Mouse (Mus musculus) neural tube, embryonic 10.5 days (tissue): ENCODE measurements around the gene Myo6.
A peak's percentile ranks its signal among the peaks of the same experiment; 100 is the strongest.
"Not testable (repeated sequence)": the region's sequence is repeated elsewhere in the genome, so short reads cannot be mapped to it uniquely, and the experiment has no call there.

Experiments used
- DNase-seq: peaks from one replicate; pipeline ENCODE4 v3.0.0-alpha.2; 2017; ENCODE audit warnings: low spot score; ENCODE audit errors: extremely low spot score

Myo6 gene

DNA sequence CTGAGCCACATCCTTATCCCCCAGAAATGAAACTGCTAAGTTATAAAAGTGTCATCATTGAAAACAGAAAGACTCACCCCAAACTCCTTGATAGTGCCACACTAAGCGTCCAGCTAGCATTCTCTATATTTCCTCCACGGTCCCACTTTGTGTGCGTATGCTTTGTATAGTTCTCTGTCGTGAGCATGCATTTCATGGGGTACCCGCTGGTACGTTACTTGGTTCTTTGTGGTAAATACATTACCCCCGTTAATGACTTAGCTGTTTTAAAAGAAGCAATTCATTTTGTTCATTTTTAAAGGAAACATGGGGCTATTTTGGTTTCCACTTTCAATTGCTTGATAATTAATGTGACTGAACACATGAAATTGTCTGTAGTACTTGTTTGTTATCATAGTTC lies 122.0 kb downstream of the Myo6 start:
- DNase-seq: no peak

DNA sequence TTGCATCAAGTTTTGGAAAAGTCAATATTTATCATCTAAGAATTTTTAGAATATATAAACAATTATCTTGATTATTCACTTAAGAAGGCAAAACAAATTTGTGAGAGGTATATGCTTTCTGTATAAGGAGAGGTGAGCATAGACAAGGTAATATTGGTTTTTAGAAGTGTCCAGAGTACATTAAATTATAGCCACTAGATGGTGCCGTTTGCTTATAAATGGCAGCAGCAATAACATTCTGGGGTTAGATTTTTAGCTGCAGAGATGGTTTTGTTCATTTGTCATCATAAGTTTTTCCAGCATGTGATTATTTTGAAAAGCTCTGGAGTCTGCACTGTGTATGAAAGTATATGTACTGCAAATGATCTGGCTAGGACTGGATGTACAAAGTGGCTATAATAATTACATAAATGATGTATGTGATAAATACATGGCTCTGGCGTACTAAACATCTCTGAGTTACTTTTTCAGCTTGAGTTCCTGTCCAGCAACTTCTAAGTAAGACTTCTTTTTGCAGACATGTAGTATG lies 128.3 kb downstream of the Myo6 start:
- DNase-seq: no peak

DNA sequence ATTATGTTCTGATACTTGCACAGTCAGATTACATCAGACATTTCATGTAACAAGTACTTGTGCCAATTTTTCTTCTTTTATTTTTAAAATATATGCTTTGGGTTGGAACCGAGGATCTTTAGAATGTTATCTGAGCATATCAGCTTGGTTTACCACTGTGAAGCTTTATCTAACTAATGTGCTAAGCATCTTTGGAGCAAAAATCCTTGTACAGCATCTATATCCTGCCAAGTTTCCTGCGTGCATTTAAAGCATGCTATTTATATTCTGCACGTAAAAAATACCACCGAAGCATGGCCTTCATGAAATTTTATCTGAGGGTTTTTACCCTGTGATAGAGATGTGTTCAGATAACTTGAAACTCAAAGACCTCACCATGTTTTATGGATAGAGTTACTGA lies 131.3 kb downstream of the Myo6 start:
- no peak for DNase-seq

DNA sequence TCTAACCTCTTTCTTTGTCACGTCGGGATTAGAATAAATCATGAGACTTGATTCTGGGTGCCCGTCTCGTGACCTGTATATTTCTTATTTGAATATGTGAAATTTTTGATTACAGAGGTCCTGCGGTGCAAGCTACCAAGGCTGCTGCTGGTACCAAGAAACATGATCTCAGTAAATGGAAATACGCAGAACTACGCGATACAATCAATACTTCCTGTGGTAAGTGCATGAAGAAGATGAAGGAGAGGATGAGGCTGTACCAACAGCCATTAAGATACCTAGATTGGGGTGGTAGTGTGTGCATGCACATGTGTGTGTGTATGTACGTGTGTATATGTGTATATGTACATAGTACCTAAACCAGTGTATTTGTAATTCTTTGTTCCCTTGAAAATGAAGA lies 134.2 kb downstream of the Myo6 start:
- DNase-seq: no peak

DNA sequence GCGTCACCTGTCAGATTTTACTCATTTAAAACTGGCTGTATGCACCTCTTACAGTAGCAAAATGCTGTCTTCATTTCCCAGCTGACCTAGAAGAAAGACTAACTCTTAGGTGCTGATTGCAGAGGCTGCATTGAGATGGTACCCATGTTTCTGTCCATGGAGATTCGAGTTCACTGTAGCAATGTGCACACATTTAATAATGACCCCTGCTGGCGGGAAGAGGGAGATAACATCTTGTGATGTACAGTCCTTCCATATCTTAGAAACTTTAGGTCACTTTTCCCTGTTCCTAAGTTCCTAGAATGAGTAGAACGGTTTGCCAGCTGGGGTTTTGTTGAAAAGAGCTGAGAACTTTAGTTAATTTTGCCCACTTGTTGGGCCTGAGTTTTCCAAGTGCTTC lies 138.7 kb downstream of the Myo6 start:
- no peak for DNase-seq

DNA sequence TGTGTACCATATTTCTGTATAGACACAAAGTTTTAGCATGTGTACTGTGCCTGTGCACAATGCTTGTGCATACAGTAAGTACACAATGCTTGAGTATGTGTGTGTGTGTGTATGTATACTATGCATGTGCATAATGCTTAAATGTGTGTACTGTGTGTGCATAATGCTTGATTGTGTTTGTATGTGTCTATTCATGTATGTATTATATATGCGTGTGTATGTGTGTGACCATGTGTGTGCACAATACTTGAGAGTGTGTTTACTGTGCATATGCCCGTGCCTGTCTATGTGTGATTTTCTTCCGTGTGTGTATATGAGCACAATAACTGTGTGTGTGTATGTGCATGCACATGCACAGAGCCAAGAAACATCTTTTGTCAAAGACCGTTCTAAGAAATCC lies 141.6 kb downstream of the Myo6 start:
- no peak for DNase-seq

DNA sequence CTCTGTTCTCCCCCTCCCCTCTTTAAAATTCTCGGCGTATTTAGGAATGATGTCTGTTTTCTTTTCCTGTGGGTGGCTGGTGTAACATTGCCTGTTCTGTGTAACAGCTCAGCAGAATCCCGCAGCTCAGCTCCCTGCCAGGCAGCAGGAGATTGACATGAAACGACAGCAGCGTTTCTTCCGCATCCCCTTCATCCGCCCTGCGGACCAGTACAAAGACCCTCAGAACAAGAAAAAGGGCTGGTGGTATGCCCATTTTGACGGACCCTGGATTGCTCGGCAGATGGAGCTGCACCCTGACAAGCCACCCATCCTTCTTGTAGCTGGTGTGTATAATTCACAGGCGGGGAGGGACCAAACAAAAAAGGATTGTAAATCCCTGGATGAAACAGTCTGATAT lies 142.0 kb downstream of the Myo6 start:
- no peak for DNase-seq

DNA sequence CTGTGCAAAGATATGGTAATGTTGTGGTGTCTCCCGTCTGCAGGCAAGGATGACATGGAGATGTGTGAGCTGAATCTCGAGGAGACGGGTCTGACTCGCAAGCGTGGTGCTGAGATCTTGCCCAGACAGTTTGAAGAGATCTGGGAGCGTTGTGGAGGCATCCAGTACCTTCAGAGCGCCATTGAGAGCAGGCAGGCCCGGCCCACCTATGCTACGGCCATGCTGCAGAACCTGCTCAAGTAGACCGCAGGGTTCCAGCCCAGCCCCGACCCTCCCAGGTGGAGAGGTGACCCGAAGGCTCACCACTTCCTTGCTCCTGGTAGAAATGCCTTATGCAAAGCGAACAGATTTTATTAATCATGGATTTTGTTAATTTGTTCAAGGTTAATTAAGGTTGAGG lies 142.8 kb downstream of the Myo6 start:
- DNase-seq: no peak

DNA sequence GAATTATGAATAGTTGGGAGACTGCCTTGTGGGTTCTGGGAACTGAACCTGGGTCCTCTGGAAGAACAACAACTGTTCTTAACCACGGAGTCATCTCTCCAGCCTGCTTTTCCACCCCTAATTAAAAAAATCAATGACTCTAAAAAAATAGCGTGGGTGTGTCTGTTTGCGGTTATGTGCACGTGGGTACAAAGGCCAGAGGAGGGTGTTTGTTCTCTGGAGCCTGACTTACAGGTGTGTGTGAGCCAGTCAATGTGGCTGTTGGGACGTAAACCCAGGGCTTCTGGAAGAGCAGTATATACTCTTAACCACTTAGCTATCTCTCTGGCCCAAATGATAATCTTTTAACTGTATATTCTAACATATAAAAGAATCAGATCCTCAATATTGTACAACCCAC lies 148.8 kb downstream of the Myo6 start:
- no peak for DNase-seq

DNA sequence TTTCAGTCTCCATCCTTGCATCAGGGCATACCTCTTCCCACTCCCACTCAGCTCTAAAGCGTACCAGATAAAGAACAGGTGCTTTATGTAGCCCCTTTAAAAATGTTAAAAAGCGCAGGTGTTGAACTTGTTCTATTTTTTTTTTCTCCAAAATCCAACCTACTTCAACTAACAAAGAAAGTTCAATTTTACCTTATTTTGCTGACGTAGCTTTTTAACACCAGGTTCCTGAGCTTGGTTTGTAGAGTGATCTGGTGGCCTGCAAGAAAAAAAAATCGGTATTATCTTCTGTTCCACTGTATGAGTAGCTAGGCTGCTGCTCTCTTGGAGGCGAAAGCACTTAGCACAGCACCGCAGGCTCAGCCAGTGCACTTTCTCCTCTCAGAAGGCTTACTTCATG lies 151.1 kb downstream of the Myo6 start:
- no peak for DNase-seq

DNA sequence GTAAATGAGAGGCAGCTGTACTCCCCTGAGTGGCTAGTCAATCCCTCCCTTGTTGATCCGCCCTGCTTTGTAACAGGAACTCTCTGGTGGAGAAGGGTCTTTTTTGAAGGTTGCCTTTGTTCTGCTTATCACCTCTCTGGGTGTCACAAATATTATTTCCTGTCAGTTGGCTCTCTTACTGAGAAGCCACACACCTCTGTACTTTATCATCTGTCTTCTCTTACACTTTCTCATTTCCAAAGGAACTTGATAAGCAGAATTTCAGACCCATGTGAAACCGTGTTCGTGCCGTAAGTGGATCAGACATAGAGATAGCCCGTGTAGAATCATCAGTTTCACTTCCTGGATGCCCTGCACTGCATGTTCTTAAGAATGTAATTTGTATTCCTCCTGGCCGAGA lies 153.2 kb downstream of the Myo6 start:
- DNase-seq: no peak

DNA sequence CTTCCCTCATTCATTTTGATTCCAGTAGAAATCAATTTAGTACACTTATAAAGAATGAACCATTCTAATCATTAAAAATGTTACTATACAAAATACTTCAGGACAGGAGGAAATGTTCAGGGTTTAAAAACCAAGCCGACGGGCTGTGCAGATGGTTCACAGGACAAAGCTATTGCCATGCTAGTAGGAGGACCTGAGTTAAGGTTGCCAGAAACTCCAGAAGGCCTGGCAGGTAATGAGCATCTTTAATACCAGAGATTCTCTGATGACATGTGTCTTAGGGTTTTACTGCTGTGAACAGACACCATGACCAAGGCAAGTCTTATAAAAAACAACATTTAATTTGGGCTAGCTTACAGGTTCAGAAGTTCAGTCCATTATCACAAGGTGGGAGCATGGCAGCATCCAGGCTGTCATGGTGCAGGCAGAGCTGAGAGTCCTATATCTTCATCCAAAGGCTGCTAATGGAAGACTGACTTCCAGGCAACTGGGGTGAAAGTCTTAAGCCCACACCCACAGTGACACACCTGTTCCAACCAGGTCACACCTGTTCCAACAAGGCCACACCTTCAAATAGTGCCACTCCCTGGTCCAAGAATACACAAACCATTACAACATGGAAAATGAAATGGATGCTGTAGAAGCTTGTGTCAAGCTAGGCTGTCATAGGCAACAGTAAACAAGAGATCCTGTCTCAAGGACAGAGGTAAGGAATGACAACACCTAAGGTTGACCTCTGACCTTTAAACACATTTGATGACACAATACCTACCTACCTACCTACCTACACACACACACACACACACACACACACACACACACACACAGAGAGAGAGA lies 156.4 kb downstream of the Myo6 start:
- DNase-seq: not testable (repeated sequence)

DNA sequence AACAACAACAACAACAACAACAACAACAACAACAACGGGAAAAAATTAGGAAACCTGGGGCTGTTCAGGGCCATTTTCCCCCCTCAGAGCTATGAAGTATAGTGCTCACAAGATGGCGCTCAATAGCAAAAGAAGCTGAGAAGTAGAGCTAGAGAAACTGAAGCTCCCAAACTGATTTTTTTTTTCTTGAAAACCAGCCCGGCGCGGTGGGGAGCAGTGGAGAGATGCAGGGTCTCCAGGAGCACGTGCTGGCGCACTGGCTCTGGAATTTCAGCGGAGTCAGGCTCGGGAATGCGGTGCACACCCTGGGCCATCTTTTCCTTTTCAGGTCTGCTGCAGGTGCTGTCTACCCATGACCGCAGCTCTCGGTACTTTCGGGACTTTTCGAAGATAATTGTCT lies 167.3 kb downstream of the Myo6 start:
- peak; percentile 39 for DNase-seq

DNA sequence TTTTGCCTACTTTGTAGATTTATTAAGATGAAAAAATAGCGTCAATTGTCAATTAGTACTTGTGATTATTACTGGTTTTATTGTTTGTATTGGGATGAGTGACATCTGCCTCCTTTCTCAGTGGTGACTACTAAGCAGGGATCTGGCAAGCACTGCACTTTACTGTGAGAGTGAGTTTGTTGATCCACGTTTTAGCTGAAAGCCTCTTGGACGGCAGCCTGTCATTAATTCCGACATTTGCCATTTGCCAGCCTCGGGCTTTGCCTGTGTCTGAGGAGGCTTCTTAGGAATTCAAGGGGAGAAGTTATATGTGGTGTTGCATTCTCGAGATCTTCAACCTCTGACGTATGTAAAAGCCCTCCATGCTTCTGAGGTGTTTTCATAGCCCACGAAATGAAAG lies 168.6 kb downstream of the Myo6 start:
- no peak for DNase-seq

DNA sequence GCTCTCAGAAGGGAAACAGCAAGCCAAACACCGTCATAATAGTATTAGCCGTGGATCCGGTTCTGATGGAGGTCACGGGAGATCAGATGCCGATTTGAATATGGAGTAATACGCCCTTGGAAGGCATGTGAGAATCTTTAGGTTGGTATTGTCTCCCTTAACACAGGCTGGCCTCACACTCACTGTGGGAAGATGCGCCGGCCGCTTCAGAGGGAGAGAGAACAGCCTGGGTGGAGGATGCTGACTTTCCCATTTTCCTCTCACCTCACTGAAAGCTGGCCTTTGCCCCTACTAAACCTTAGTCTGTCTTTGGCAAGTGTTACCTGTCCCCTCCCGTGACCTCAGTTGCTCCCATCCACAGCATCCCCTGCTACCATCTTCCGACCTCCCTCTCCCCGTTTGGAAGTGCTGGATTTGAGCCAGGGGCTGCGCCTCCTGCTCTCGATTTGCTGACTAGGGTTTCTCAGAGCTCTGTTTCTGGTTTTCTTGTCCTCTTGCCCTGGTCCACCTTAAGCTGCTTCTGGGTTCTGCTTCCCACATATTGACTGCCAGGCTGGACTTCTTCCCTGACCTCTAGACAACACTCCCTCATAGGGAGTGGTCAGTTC lies 169.3 kb downstream of the Myo6 start:
- DNase-seq: no peak

DNA sequence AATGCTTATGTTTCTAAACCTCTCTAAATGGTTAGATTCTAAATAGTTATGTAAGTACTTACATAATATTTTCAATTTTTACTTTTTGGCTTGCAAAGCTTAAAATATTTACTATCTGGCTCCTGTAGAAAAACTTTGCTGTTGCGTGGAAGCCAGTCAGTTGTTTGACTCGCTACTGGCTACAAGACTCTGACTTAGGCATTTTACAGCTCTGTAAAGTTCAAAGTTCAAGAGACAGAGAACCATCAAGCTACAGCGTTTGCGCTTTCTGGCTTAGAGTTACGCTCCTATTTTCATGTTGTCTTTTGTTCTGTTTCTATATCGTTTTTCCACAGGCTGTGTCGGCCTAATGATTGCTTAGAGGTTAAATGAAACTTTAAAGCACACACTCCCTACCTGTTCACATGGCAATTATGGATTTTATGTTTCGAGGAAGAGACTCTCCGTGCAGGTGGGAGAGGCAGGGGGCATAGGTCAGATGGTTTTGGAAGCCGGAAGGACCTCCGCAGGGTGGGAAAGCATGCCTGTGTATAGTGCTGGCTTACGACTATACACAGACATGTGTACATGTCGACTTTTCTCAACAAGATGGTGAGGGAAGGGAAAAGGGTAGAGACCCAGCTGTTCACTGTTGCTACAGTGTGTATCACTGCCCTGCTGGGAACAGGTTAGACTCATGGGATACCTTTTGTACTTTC lies 171.0 kb downstream of the Myo6 start:
- no peak for DNase-seq

DNA sequence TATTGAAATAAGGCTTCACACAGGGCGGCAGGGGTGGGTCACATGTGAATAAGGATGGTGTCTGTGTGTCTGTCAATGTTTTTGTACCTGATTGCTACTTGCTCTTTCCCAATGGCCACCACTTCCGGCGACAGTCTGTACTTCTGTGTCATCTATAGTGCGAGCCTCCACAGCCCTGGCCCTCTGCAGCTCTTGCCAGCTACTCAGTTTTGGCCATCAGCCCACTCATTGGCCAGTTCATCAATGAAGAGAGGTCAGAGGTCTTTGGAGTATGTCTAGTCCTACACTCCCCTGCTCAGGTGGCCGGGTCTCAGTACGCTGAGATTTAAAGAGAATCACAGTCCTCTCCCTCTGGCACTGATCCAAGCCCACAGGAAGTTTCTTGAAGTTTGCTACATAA lies 173.2 kb downstream of the Myo6 start:
- DNase-seq: no peak

DNA sequence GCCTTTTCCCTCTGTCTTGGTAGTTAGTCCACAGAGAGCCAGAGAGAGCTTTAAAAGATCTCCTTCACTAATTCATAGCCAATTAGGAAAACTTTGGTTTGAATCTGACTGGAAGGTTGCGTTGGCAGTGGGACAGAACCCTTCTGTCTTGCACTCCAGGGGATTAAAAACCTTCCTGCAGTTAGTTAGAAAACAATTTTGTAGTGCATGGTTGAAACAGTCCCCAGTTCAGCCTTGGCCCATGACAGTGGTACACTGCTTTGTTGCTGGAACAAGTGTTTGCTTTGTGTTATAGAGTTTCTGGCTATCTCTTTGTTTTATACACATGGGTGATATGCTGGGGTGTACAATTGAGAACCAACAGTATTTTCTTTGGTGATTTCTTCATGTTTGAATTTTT lies 176.1 kb downstream of the Myo6 start:
- no peak for DNase-seq

DNA sequence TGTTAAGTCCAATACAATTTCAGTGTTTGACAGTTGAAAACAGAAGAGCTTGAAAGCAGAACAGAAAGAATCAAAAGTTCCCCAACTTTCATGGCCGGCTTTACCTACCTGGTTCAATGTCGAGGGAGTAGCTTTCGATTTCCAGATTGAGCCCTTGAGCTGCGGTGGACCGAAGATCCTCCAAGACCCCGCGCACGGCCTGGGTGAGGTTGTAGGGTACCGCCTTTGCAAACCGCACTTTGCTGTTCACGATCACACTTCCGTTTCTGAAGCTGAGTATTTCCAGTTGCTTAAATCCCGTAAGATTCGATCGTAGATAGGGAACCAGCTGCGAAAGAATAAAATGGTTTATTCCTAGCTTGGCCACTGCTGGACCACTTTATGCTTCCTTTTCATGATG lies 176.9 kb downstream of the Myo6 start:
- DNase-seq: no peak

DNA sequence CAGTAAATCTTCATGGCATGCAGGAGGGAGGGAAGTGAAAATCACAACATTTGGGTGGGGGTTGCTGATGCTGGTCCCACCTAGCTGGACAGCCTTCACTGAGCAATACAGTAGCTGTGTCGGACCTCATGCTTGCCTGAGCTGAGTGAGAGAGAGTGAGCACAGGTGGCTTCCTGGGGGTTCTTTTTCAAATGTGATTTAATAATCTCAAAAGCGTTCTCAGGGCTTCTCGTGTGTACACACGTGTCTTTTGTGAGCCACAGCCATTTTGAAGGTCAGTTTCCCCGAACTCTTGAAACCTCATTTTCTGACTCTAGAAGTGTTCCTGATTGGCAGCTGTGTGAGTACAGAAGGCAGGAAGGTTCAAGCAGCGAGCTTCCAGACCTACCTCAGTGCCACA lies 177.7 kb downstream of the Myo6 start:
- DNase-seq: no peak

DNA sequence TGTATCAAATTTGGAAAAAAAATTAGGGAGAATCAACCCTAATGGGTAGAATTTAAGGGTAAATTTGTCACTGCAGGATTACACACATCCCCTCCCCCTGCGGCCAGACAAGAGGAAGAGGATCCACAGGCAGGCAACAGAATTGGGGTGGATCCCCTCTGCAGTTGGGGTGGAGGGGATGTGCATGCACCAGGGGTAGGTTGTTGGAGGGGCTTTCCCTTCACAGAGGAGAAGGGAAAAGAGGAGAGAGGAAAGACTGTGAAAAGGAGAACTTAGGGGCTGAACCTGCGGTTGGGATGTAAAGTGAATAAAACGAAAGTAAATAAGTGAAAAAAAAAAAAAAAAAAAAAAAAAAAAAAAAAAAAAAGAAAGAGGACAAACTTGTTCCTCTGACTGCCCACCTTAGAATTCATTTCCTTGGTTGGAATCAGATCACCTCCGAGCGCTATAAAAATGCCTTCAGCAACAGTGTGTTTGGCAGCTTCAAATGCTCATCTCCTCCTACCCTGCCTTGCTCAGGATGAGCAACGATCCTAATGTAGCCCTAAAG lies 179.7 kb downstream of the Myo6 start:
- no peak for DNase-seq

DNA sequence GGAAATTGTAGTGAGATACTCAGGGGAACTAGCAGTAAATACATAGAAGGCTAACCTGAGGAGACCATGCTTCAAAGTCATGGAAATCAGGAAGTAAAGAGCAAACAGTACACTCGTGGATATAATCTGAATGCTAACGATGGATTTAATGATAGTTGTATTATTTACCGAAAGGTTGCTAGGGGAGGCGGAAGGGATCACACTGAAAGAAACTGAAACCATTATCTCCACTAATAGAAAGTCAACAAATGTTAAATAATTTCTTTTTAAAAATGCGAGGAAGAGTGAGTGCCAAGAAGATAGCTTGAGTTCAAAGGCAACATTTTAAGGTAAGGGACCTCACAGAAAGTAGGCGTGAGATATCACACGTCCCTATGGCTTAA lies 186.5 kb downstream of the Myo6 start:
- DNase-seq: no peak
